Mouse (Mus musculus) forebrain, embryonic 15.5 days (tissue): ENCODE measurements at regions not wholly inside any gene's neighbourhood (a gene's known extent, or its start where the extent isn't known, plus 50 kb on each side); places are given as distances from the start of the nearest gene placed in this dataset.
A peak's percentile ranks its signal among the peaks of the same experiment; 100 is the strongest.

Experiments used
- ATAC-seq: fragments of 200-750 bp; cut with Nextera tagmentation; replicated peaks from 2 replicates; pipeline ENCODE4 v1.8.0; 2017; ENCODE audit warnings: mild to moderate bottlenecking, moderate TSS enrichment, moderate library complexity
- H3K27ac ChIP-seq: fragments of 300-500 bp; sonication (generic); replicated peaks from 2 replicates; pipeline ENCODE4 v1.5.1; 2015; ENCODE audit warnings: mild to moderate bottlenecking, inconsistent platforms
- H3K27me3 ChIP-seq: fragments of 300-500 bp; sonication (generic); 2 replicates; pipeline ENCODE4 v1.6.1; 2015; ENCODE audit warnings: inconsistent platforms
- H3K36me3 ChIP-seq: fragments of 300-500 bp; sonication (generic); 2 replicates; pipeline ENCODE4 v1.6.1; 2015; ENCODE audit warnings: mild to moderate bottlenecking, inconsistent platforms
- H3K4me1 ChIP-seq: fragments of 300-500 bp; sonication (generic); 2 replicates; pipeline ENCODE4 v1.6.1; 2015; ENCODE audit warnings: inconsistent platforms
- H3K4me2 ChIP-seq: fragments of 300-500 bp; sonication (generic); replicated peaks from 2 replicates; pipeline ENCODE4 v1.6.1; 2015; ENCODE audit warnings: mild to moderate bottlenecking, inconsistent platforms
- H3K4me3 ChIP-seq: fragments of 300-500 bp; sonication (generic); 2 replicates; pipeline ENCODE4 v1.5.1; 2015; ENCODE audit warnings: mild to moderate bottlenecking, inconsistent platforms
- H3K9ac ChIP-seq: fragments of 300-500 bp; sonication (generic); replicated peaks from 2 replicates; pipeline ENCODE4 v1.6.1; 2015; ENCODE audit warnings: mild to moderate bottlenecking, inconsistent platforms
- H3K9me3 ChIP-seq: fragments of 300-500 bp; sonication (generic); 2 replicates; pipeline ENCODE4 v1.6.1; 2016; ENCODE audit warnings: inconsistent platforms
- WGBS: fragments of 180-500 bp; shearing (Covaris S2); methylation state at CpG from one replicate; pipeline ENCODE4 v1.1.7; 2015; ENCODE audit warnings: mixed read lengths; 5-methylcytosine and 5-hydroxymethylcytosine counted together

GRCm38 (mm10) chr1:186229856-186230255 lies 112.7 kb upstream of the Lyplal1 start:
- H3K9ac ChIP-seq = no peak overlapping the region
- no peak overlapping the region for H3K4me3 ChIP-seq
- ATAC-seq = no peak
- H3K4me2 ChIP-seq = no peak overlapping the region
- H3K36me3 ChIP-seq = no peaks in the 10 kb centered on the region
- no peaks in the 10 kb centered on the region for H3K4me1 ChIP-seq
- 79% methylated on average over 6 of the region's 6 CpGs for WGBS
- no peaks in the 10 kb centered on the region for H3K9me3 ChIP-seq
- H3K27ac ChIP-seq = no peak overlapping the region
- no peaks in the 10 kb centered on the region for H3K27me3 ChIP-seq

- Histone ChIP-seq H3K36me3 (no peaks in the 10 kb centered on the region), H3K9ac (no peak overlapping the region), H3K4me2 (no peak overlapping the region), H3K27ac (no peak overlapping the region), H3K4me3 (no peak overlapping the region), H3K27me3 (no peaks in the 10 kb centered on the region), H3K4me1 (no peaks in the 10 kb centered on the region), H3K9me3 (no peaks in the 10 kb centered on the region)
- WGBS = 90% methylated on average over 4 of the region's 4 CpGs
- no peak for ATAC-seq
These were observed 111.3 kb upstream of the Lyplal1 start for GRCm38 (mm10) chr1:186228396-186228795.

DNA sequence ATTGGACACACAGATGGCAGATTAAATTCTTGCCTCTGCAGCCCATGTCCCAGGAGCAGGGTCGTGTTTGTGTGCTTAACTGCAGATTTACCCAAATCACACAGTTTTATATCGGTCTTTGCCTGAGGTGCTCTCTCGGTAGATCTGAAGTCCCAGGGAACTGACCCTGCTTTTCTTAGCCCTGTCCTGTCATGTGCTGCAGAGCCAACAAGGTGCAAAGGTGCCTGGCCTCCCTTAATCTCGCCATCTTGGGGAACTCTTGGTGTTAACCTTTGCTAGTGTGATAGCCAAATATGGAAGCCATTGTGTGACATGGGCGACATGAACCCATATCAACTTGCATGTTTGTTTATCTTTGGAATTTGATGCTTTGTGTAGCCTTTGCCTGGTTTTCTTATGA lies 107.1 kb upstream of the Lyplal1 start:
- no peaks in the 10 kb centered on the region for H3K4me1 ChIP-seq
- H3K9ac ChIP-seq = no peak overlapping the region
- ATAC-seq = no peak
- no peaks in the 10 kb centered on the region for H3K36me3 ChIP-seq
- WGBS = 86% methylated on average over 5 of the region's 5 CpGs
- H3K4me3 ChIP-seq = no peak overlapping the region
- H3K9me3 ChIP-seq = no peaks in the 10 kb centered on the region
- no peak overlapping the region for H3K27ac ChIP-seq
- H3K27me3 ChIP-seq = no peaks in the 10 kb centered on the region
- H3K4me2 ChIP-seq = no peak overlapping the region

DNA sequence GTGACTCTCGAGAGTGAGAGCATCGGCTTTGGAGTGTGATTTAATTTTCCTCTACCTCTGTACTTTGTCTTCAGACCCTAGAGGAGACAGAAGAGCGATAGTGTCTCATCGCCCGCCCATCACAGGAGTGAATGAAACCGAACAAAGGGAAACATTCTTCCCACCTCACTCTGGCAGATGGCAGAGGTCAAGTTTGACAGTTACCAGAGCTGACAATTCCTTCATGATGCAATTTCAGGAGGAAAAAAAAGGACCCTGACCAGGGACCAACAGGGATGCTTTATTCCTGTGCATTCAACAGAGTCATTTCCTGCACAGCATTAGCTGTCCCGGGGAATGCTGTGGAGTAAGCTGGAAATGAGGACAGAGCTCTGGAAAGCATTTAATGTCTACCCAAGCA lies 106.3 kb upstream of the Lyplal1 start:
- Histone ChIP-seq H3K27ac (no peak overlapping the region), H3K9me3 (no peaks in the 10 kb centered on the region), H3K9ac (no peak overlapping the region), H3K4me3 (no peak overlapping the region), H3K36me3 (no peaks in the 10 kb centered on the region), H3K4me2 (no peak overlapping the region), H3K4me1 (no peaks in the 10 kb centered on the region), H3K27me3 (no peaks in the 10 kb centered on the region)
- 52% methylated on average over 7 of the region's 7 CpGs for WGBS
- ATAC-seq = no peak

GRCm38 (mm10) chr1:186218995-186219394 lies 101.9 kb upstream of the Lyplal1 start:
- Histone ChIP-seq H3K4me1 (peaks cover 6% of the 10 kb centered on the region), H3K27ac (no peak overlapping the region), H3K9ac (no peak overlapping the region), H3K4me2 (no peak overlapping the region), H3K4me3 (no peak overlapping the region), H3K36me3 (no peaks in the 10 kb centered on the region), H3K27me3 (no peaks in the 10 kb centered on the region), H3K9me3 (no peaks in the 10 kb centered on the region)
- 76% methylated on average over 4 of the region's 4 CpGs for WGBS
- no peak for ATAC-seq

- Histone ChIP-seq H3K36me3 (no peaks in the 10 kb centered on the region), H3K9ac (no peak overlapping the region), H3K4me1 (peaks cover 6% of the 10 kb centered on the region), H3K9me3 (no peaks in the 10 kb centered on the region), H3K27me3 (no peaks in the 10 kb centered on the region), H3K27ac (no peak overlapping the region), H3K4me3 (no peak overlapping the region), H3K4me2 (no peak overlapping the region)
- 10% methylated on average over 3 of the region's 3 CpGs for WGBS
- peak; percentile 53; the same call in 1 of the 2 replicates for ATAC-seq
These were observed 100.1 kb upstream of the Lyplal1 start for GRCm38 (mm10) chr1:186217198-186217597.

GRCm38 (mm10) chr1:186204151-186204550 lies 87.0 kb upstream of the Lyplal1 start:
- Histone ChIP-seq H3K36me3 (no peaks in the 10 kb centered on the region), H3K4me2 (no peak overlapping the region), H3K27ac (no peak overlapping the region), H3K4me3 (no peak overlapping the region), H3K9ac (no peak overlapping the region), H3K9me3 (no peaks in the 10 kb centered on the region), H3K4me1 (no peaks in the 10 kb centered on the region), H3K27me3 (no peaks in the 10 kb centered on the region)
- 91% methylated on average over 1 of the region's 1 CpGs for WGBS
- ATAC-seq = no peak

- Histone ChIP-seq H3K9ac (no peak overlapping the region), H3K4me2 (no peak overlapping the region), H3K9me3 (no peaks in the 10 kb centered on the region), H3K27ac (no peak overlapping the region), H3K36me3 (no peaks in the 10 kb centered on the region), H3K4me1 (no peaks in the 10 kb centered on the region), H3K27me3 (no peaks in the 10 kb centered on the region), H3K4me3 (no peak overlapping the region)
- no peak for ATAC-seq
These were observed 85.4 kb upstream of the Lyplal1 start for GRCm38 (mm10) chr1:186202536-186202935.

GRCm38 (mm10) chr1:186198391-186198790 lies 81.3 kb upstream of the Lyplal1 start:
- WGBS = 88% methylated on average over 1 of the region's 1 CpGs
- no peaks in the 10 kb centered on the region for H3K27me3 ChIP-seq
- no peak overlapping the region for H3K27ac ChIP-seq
- H3K9me3 ChIP-seq = no peaks in the 10 kb centered on the region
- H3K36me3 ChIP-seq = no peaks in the 10 kb centered on the region
- no peak for ATAC-seq
- H3K9ac ChIP-seq = no peak overlapping the region
- no peak overlapping the region for H3K4me2 ChIP-seq
- no peak overlapping the region for H3K4me3 ChIP-seq
- H3K4me1 ChIP-seq = no peaks in the 10 kb centered on the region

- H3K4me2 ChIP-seq = no peak overlapping the region
- no peak overlapping the region for H3K27ac ChIP-seq
- no peaks in the 10 kb centered on the region for H3K4me1 ChIP-seq
- no peak overlapping the region for H3K4me3 ChIP-seq
- 93% methylated on average over 2 of the region's 2 CpGs for WGBS
- H3K9me3 ChIP-seq = no peaks in the 10 kb centered on the region
- no peaks in the 10 kb centered on the region for H3K27me3 ChIP-seq
- H3K36me3 ChIP-seq = no peaks in the 10 kb centered on the region
- ATAC-seq = no peak
- H3K9ac ChIP-seq = no peak overlapping the region
These were observed 79.9 kb upstream of the Lyplal1 start for GRCm38 (mm10) chr1:186197057-186197456.

DNA sequence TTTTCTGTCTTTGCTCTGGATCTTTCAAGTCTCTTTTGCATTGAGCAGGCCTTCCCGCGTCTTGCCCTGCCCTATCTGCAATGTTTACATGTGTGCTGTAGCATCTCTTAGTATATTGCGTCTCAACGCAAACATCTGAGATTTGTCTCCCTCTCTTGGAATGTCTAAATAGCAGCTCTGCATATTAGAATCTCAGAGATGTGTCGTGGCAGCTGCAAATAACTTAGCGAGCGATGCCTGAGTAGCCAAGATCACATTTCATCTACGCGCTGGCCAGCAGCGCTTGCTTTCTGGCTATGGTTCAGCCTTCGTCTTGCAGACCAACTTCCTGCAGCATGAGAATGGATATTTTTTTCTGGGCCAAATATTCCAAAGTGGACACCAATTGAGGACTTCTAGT lies 72.3 kb upstream of the Lyplal1 start:
- Histone ChIP-seq H3K27ac (no peak overlapping the region), H3K4me1 (peaks cover 3% of the 10 kb centered on the region; the same call in 1 of the 2 replicates), H3K9me3 (no peaks in the 10 kb centered on the region), H3K36me3 (no peaks in the 10 kb centered on the region), H3K27me3 (no peaks in the 10 kb centered on the region), H3K4me3 (no peak overlapping the region), H3K9ac (no peak overlapping the region), H3K4me2 (no peak overlapping the region)
- 85% methylated on average over 11 of the region's 11 CpGs for WGBS
- no peak for ATAC-seq

GRCm38 (mm10) chr1:186187372-186187771 lies 70.3 kb upstream of the Lyplal1 start:
- 24% methylated on average over 5 of the region's 5 CpGs for WGBS
- H3K27ac ChIP-seq = no peak overlapping the region

DNA sequence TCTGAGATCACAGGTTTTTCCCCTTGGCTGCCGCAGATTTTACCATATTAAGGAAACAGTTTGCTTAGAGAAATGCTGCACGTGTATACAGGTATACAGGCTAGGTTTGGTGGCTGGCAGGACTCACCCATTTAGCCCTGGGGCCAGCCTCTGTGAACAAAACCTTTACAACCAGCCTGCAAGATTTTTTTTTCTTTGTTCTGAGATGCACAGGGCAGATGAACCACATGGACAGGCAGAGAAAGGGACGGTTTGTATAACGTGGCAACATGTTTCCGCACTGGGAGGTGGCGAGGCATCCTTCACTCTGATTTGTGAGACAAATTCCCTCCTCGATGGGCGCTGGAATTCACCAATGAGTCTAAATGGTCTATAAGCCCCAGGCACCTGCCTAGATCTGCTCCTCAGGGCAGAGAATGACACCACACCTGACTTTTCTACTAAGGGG lies 66.1 kb upstream of the Lyplal1 start:
- Histone ChIP-seq H3K4me3 (peak overlapping the region; percentile 25), H3K4me1 (peaks cover 16% of the 10 kb centered on the region), H3K36me3 (no peaks in the 10 kb centered on the region), H3K9me3 (no peaks in the 10 kb centered on the region), H3K9ac (0 out of 2 replicates have a peak overlapping the region, but pooled peaks have one; percentile 22), H3K4me2 (peak overlapping the region; percentile 48), H3K27me3 (no peaks in the 10 kb centered on the region), H3K27ac (no peak overlapping the region)
- WGBS = 58% methylated on average over 8 of the region's 8 CpGs
- no peak for ATAC-seq

More at GRCm38 (mm10) chr1:186187372-186187771, 70.3 kb upstream of the Lyplal1 start:
- no peak for ATAC-seq
- H3K9ac ChIP-seq = no peak overlapping the region
- H3K36me3 ChIP-seq = no peaks in the 10 kb centered on the region
- no peak overlapping the region for H3K4me2 ChIP-seq
- H3K27me3 ChIP-seq = no peaks in the 10 kb centered on the region
- H3K4me3 ChIP-seq = no peak overlapping the region
- peaks cover 13% of the 10 kb centered on the region for H3K4me1 ChIP-seq
- H3K9me3 ChIP-seq = no peaks in the 10 kb centered on the region
